Mouse (Mus musculus): ENCODE data around the gene Rgma.

Rgma gene

GRCm38 (mm10) chr7:73400051-73400916 is 25.0 kb downstream of the Rgma start:
- DNase-seq (ENCODE audit: low spot score in 2 of 2), result no peak

- no peak for DNase-seq (ENCODE audit: low spot score in 2 of 2)
Observed at GRCm38 (mm10) chr7:73402106-73402505, 26.8 kb downstream of the Rgma start.

GRCm38 (mm10) chr7:73402671-73403070 is 27.4 kb downstream of the Rgma start:
- DNase-seq (ENCODE audit: low spot score in 2 of 2), result no peak

GRCm38 (mm10) chr7:73403538-73403937 is 28.2 kb downstream of the Rgma start:
- DNase-seq (ENCODE audit: low spot score in 2 of 2), result no peak

GRCm38 (mm10) chr7:73405550-73405949 is 30.2 kb downstream of the Rgma start:
- no peak for DNase-seq (ENCODE audit: low spot score in 2 of 2)

GRCm38 (mm10) chr7:73411523-73411922 is 36.2 kb downstream of the Rgma start:
- no peak for DNase-seq (ENCODE audit: low spot score in 2 of 2)

GRCm38 (mm10) chr7:73411986-73412385 is 36.7 kb downstream of the Rgma start:
- DNase-seq (ENCODE audit: low spot score in 2 of 2), result no peak

- DNase-seq (ENCODE audit: low spot score in 2 of 2), result no peak
Observed at GRCm38 (mm10) chr7:73412419-73412818, 37.1 kb downstream of the Rgma start.

GRCm38 (mm10) chr7:73414192-73414591 is 38.9 kb downstream of the Rgma start:
- no peak for DNase-seq (ENCODE audit: low spot score in 2 of 2)

- DNase-seq (ENCODE audit: low spot score in 2 of 2), result no peak
Observed at GRCm38 (mm10) chr7:73419375-73419774, 44.1 kb downstream of the Rgma start.

GRCm38 (mm10) chr7:73420827-73421226 is 45.5 kb downstream of the Rgma start:
- DNase-seq (ENCODE audit: low spot score in 2 of 2), result no peak

GRCm38 (mm10) chr7:73421278-73422015 is 46.1 kb downstream of the Rgma start:
- no peak for DNase-seq (ENCODE audit: low spot score in 2 of 2)

GRCm38 (mm10) chr7:73422223-73423113 is 47.2 kb downstream of the Rgma start:
- peak; percentile 54 to 77 for DNase-seq (ENCODE audit: low spot score in 2 of 2)

- no peak for DNase-seq (ENCODE audit: low spot score in 2 of 2)
Observed at GRCm38 (mm10) chr7:73423236-73423635, 47.9 kb downstream of the Rgma start.

GRCm38 (mm10) chr7:73424243-73424642 is 48.9 kb downstream of the Rgma start:
- no peak for DNase-seq (ENCODE audit: low spot score in 2 of 2)

- no peak for DNase-seq (ENCODE audit: low spot score in 2 of 2)
Observed at GRCm38 (mm10) chr7:73424705-73425104, 49.4 kb downstream of the Rgma start.

- no peak for DNase-seq (ENCODE audit: low spot score in 2 of 2)
Observed at GRCm38 (mm10) chr7:73425451-73425850, 50.1 kb downstream of the Rgma start.

GRCm38 (mm10) chr7:73426235-73426634 is 50.9 kb downstream of the Rgma start:
- no peak for DNase-seq (ENCODE audit: low spot score in 2 of 2)

- no peak for DNase-seq (ENCODE audit: low spot score in 2 of 2)
Observed at GRCm38 (mm10) chr7:73426752-73427386, 51.6 kb downstream of the Rgma start.

- no peak for DNase-seq (ENCODE audit: low spot score in 2 of 2)
Observed at GRCm38 (mm10) chr7:73427794-73428193, 52.5 kb downstream of the Rgma start.

GRCm38 (mm10) chr7:73428525-73428924 is 53.2 kb downstream of the Rgma start:
- DNase-seq (ENCODE audit: low spot score in 2 of 2), result no peak
